Mouse (Mus musculus) CH12.LX (cell line): ENCODE measurements around the gene Mtmr12. TPM values are rescaled to one million over a fixed set of nuclear protein-coding genes. Genes with fewer than 3 reads are reported as not detected.

Experiments
- DNase-seq: peaks from one replicate; pipeline ENCODE4 v3.0.0-alpha.2; 2013; ENCODE audit errors: extremely low read depth
- H3K27ac ChIP-seq: 2 replicates; pipeline ENCODE4 v1.5.1; 2012; ENCODE audit warnings: low read depth, mild to moderate bottlenecking, control low read depth, moderate library complexity; ENCODE audit not compliant: insufficient read depth
- H3K27me3 ChIP-seq: replicated peaks from 2 replicates; pipeline ENCODE3; 2012; ENCODE audit warnings: inconsistent platforms
- H3K36me3 ChIP-seq, 2 experiments: replicated peaks in 1 of 2; 2 replicates each; pipeline versions ENCODE3 to v1.6.1; 2012; ENCODE audit warnings: inconsistent platforms in 1 of 2, low read length in 1 of 2, mild to moderate bottlenecking in 1 of 2, mixed read lengths in 1 of 2, moderate library complexity in 1 of 2; ENCODE audit not compliant: control insufficient read depth in 1 of 2, insufficient read depth in 1 of 2
- H3K4me1 ChIP-seq, 2 experiments: 2 replicates each; pipeline ENCODE4 v1.6.1; 2012; ENCODE audit warnings: inconsistent platforms in 1 of 2, moderate library complexity in 1 of 2; ENCODE audit not compliant: insufficient read depth in 2 of 2, control insufficient read depth in 1 of 2
- H3K4me2 ChIP-seq: 2 replicates; pipeline ENCODE4 v1.6.1; 2012; ENCODE audit warnings: low read depth, mild to moderate bottlenecking, control low read depth; ENCODE audit not compliant: poor library complexity, insufficient read depth, severe bottlenecking
- H3K4me3 ChIP-seq, 3 experiments: fragments of 150-350 bp in 1 of 3; sonication (generic) in 1 of 3; replicated peaks in 1 of 3; 2 replicates each; pipeline versions ENCODE3 to v1.5.1; 2011 to 2012; ENCODE audit warnings: low read depth in 2 of 3, low read length in 2 of 3, mild to moderate bottlenecking in 2 of 3, moderate library complexity in 2 of 3, control low read depth in 1 of 3, improper control_type of control experiment in 1 of 3, inconsistent platforms in 1 of 3, mixed read lengths in 1 of 3; ENCODE audit not compliant: poor library complexity in 1 of 3
- H3K79me2 ChIP-seq: replicated peaks from 2 replicates; pipeline ENCODE4 v1.6.1; 2012; ENCODE audit warnings: mild to moderate bottlenecking, moderate library complexity; ENCODE audit not compliant: control insufficient read depth, poor library complexity, insufficient read depth, severe bottlenecking; ENCODE audit errors: extremely low read depth
- H3K9ac ChIP-seq: 2 replicates; pipeline ENCODE4 v1.6.1; 2012; ENCODE audit warnings: low read depth, mild to moderate bottlenecking, control low read depth, moderate library complexity; ENCODE audit not compliant: insufficient read depth
- H3K9me3 ChIP-seq: replicated peaks from 2 replicates; pipeline ENCODE3; 2012; ENCODE audit warnings: low read length, inconsistent platforms, mixed read lengths
- BHLHE40 ChIP-seq: IDR thresholded peaks from 2 replicates; pipeline ENCODE4 v1.6.1; 2011; ENCODE audit warnings: mild to moderate bottlenecking, low read depth, low read length, improper control_type of control experiment
- CHD1 ChIP-seq: IDR thresholded peaks from 2 replicates; pipeline ENCODE4 v1.6.1; 2012; ENCODE audit warnings: low read depth, low read length, improper control_type of control experiment, inconsistent platforms
- CHD2 ChIP-seq: IDR thresholded peaks from 2 replicates; pipeline ENCODE4 v1.6.1; 2011; ENCODE audit warnings: low read length, improper control_type of control experiment
- CTCF ChIP-seq, 2 experiments: IDR thresholded peaks in 1 of 2; conservative IDR thresholded peaks in 1 of 2; 2 replicates each; pipeline ENCODE4 v1.5.1; 2011 to 2012; ENCODE audit warnings: low read depth in 2 of 2, low read length in 2 of 2, improper control_type of control experiment in 1 of 2, inconsistent platforms in 1 of 2, mild to moderate bottlenecking in 1 of 2, moderate library complexity in 1 of 2
- E2F4 ChIP-seq: IDR thresholded peaks from 2 replicates; pipeline ENCODE4 v1.6.1; 2011; ENCODE audit warnings: low read depth, low read length, improper control_type of control experiment; ENCODE audit not compliant: insufficient replicate concordance
- ELF1 ChIP-seq: IDR thresholded peaks from 2 replicates; pipeline ENCODE4 v1.6.1; 2014; ENCODE audit warnings: low read depth, mild to moderate bottlenecking, inconsistent platforms, low read length, improper control_type of control experiment
- EP300 ChIP-seq: IDR thresholded peaks from 2 replicates; pipeline ENCODE4 v1.6.1; 2011; ENCODE audit warnings: low read length, improper control_type of control experiment
- ETS1 ChIP-seq: conservative IDR thresholded peaks from 2 replicates; pipeline ENCODE4 v1.6.1; 2012; ENCODE audit warnings: low read depth, mild to moderate bottlenecking, inconsistent platforms, low read length, improper control_type of control experiment, moderate library complexity
- GABPA ChIP-seq: IDR thresholded peaks from 2 replicates; pipeline ENCODE4 v1.6.1; 2012; ENCODE audit warnings: low read depth, low read length, improper control_type of control experiment, inconsistent platforms; ENCODE audit not compliant: insufficient replicate concordance
- HCFC1 ChIP-seq: IDR thresholded peaks from 2 replicates; pipeline ENCODE4 v1.6.1; 2012; ENCODE audit warnings: low read depth, mild to moderate bottlenecking, inconsistent platforms, low read length, improper control_type of control experiment
- IRF4 ChIP-seq: IDR thresholded peaks from 2 replicates; pipeline ENCODE4 v1.6.1; 2014; ENCODE audit warnings: low read depth, mild to moderate bottlenecking, inconsistent platforms, low read length, improper control_type of control experiment
- JUN ChIP-seq: IDR thresholded peaks from 2 replicates; pipeline ENCODE4 v1.6.1; 2011; ENCODE audit warnings: low read depth, mild to moderate bottlenecking, low read length, improper control_type of control experiment, moderate library complexity; ENCODE audit not compliant: insufficient read depth
- JUND ChIP-seq: conservative IDR thresholded peaks from 2 replicates; pipeline ENCODE4 v1.6.1; 2011; ENCODE audit warnings: low read depth, low read length, improper control_type of control experiment
- KAT2A ChIP-seq: IDR thresholded peaks from 2 replicates; pipeline ENCODE4 v1.6.1; 2012; ENCODE audit warnings: low read length, improper control_type of control experiment, inconsistent platforms; ENCODE audit not compliant: insufficient replicate concordance
- MAFK ChIP-seq: IDR thresholded peaks from 2 replicates; pipeline ENCODE4 v1.6.1; 2011; ENCODE audit warnings: low read length, improper control_type of control experiment; ENCODE audit not compliant: insufficient replicate concordance
- MAX ChIP-seq: IDR thresholded peaks from 2 replicates; pipeline ENCODE4 v1.6.1; 2011; ENCODE audit warnings: low read length, improper control_type of control experiment
- MAZ ChIP-seq: IDR thresholded peaks from 2 replicates; pipeline ENCODE4 v1.6.1; 2012; ENCODE audit warnings: low read depth, mild to moderate bottlenecking, inconsistent platforms, low read length, improper control_type of control experiment, moderate library complexity
- MEF2A ChIP-seq: IDR thresholded peaks from 2 replicates; pipeline ENCODE4 v1.6.1; 2014; ENCODE audit warnings: low read depth, mild to moderate bottlenecking, inconsistent platforms, low read length, improper control_type of control experiment, borderline replicate concordance
- MXI1 ChIP-seq: IDR thresholded peaks from 2 replicates; pipeline ENCODE4 v1.6.1; 2011; ENCODE audit warnings: mild to moderate bottlenecking, low read depth, low read length, improper control_type of control experiment
- MYC ChIP-seq: IDR thresholded peaks from 2 replicates; pipeline ENCODE4 v1.6.1; 2011; ENCODE audit warnings: low read depth, mild to moderate bottlenecking, improper control_type of control experiment, low read length
- NELFE ChIP-seq: IDR thresholded peaks from 2 replicates; pipeline ENCODE4 v1.6.1; 2011; ENCODE audit warnings: low read depth, low read length, improper control_type of control experiment
- NRF1 ChIP-seq: IDR thresholded peaks from 2 replicates; pipeline ENCODE4 v1.6.1; 2014; ENCODE audit warnings: low read depth, mild to moderate bottlenecking, inconsistent platforms, low read length, improper control_type of control experiment, moderate library complexity
- PAX5 ChIP-seq: IDR thresholded peaks from 2 replicates; pipeline ENCODE4 v1.6.1; 2012; ENCODE audit warnings: low read length, inconsistent platforms, mixed read lengths
- POLR2A ChIP-seq: IDR thresholded peaks from 2 replicates; pipeline ENCODE4 v1.6.1; 2011; ENCODE audit warnings: low read depth, mild to moderate bottlenecking, improper control_type of control experiment, low read length
- POLR2AphosphoS2 ChIP-seq: IDR thresholded peaks from 2 replicates; pipeline ENCODE4 v1.6.1; 2011; ENCODE audit warnings: low read depth, low read length, improper control_type of control experiment
- RAD21 ChIP-seq: IDR thresholded peaks from 2 replicates; pipeline ENCODE4 v1.6.1; 2011; ENCODE audit warnings: low read depth, mild to moderate bottlenecking, low read length, improper control_type of control experiment, moderate library complexity
- RCOR1 ChIP-seq: conservative IDR thresholded peaks from 2 replicates; pipeline ENCODE4 v1.6.1; 2012; ENCODE audit warnings: low read depth, mild to moderate bottlenecking, inconsistent platforms, low read length, improper control_type of control experiment
- SIN3A ChIP-seq: IDR thresholded peaks from 2 replicates; pipeline ENCODE4 v1.6.1; 2012; ENCODE audit warnings: low read length, improper control_type of control experiment, inconsistent platforms
- SMC3 ChIP-seq: IDR thresholded peaks from 2 replicates; pipeline ENCODE4 v1.6.1; 2011; ENCODE audit warnings: low read depth, low read length, improper control_type of control experiment
- TBP ChIP-seq: conservative IDR thresholded peaks from 2 replicates; pipeline ENCODE4 v1.6.1; 2011; ENCODE audit warnings: low read depth, low read length, improper control_type of control experiment
- TCF12 ChIP-seq: IDR thresholded peaks from 2 replicates; pipeline ENCODE4 v1.6.1; 2014; ENCODE audit warnings: low read depth, mild to moderate bottlenecking, inconsistent platforms, low read length, improper control_type of control experiment
- UBTF ChIP-seq: IDR thresholded peaks from 2 replicates; pipeline ENCODE4 v1.6.1; 2012; ENCODE audit warnings: low read depth, mild to moderate bottlenecking, inconsistent platforms, low read length, improper control_type of control experiment, moderate library complexity
- USF1 ChIP-seq: IDR thresholded peaks from 2 replicates; pipeline ENCODE4 v1.6.1; 2014; ENCODE audit warnings: low read depth, mild to moderate bottlenecking, inconsistent platforms, low read length, improper control_type of control experiment
- USF2 ChIP-seq: conservative IDR thresholded peaks from 2 replicates; pipeline ENCODE4 v1.6.1; 2011; ENCODE audit warnings: low read depth, low read length, improper control_type of control experiment
- ZC3H11A ChIP-seq: IDR thresholded peaks from 2 replicates; pipeline ENCODE4 v1.6.1; 2012; ENCODE audit warnings: low read depth, mild to moderate bottlenecking, inconsistent platforms, low read length, improper control_type of control experiment
- ZKSCAN1 ChIP-seq: IDR thresholded peaks from 2 replicates; pipeline ENCODE4 v1.6.1; 2012; ENCODE audit warnings: low read depth, inconsistent platforms, low read length, improper control_type of control experiment, borderline replicate concordance
- ZMIZ1 ChIP-seq: IDR thresholded peaks from 2 replicates; pipeline ENCODE4 v1.6.1; 2012; ENCODE audit warnings: low read depth, mild to moderate bottlenecking, inconsistent platforms, low read length, improper control_type of control experiment
- ZNF384 ChIP-seq: IDR thresholded peaks from 2 replicates; pipeline ENCODE4 v1.6.1; 2012; ENCODE audit warnings: low read depth, low read length, improper control_type of control experiment, inconsistent platforms
- dilution Hi-C: fragments of 300-500 bp; cut with MboI; formaldehyde crosslinking; loops from 2 replicates; pipeline ENCODE4 v1.14.3; 2020; ENCODE audit warnings: low sequenced_read_pairs; ENCODE audit not compliant: extremely low pct_unique_long_range_greater_than_20kb, extremely low pct_ligation_motif_present
- in situ Hi-C: fragments of 300-500 bp; cut with MboI; formaldehyde crosslinking; loops from 3 replicates; pipeline ENCODE4 v1.14.3; 2019; ENCODE audit warnings: low sequenced_read_pairs, low pct_ligation_motif_present, low pct_unique_long_range_greater_than_20kb, mixed read lengths
- polyA plus RNA-seq: library from polyadenylated mRNA; unstranded; fragments of >175 nt; gene quantifications from 2 replicates; pipeline ENCODE4 v1.2.1, GENCODE M21; 2012; ENCODE audit warnings: low read depth; ENCODE audit not compliant: insufficient read length
- total RNA-seq, 2 experiments: library from RNA; depleted of rRNA; stranded (reverse); fragments of 300-350 nt in 1 of 2; fragments of >200 nt in 1 of 2; gene quantifications; 2 replicates each; pipeline ENCODE4 v1.2.3; 2012 to 2014

The Mtmr12 gene
- total and polyA plus RNA-seq, 3 experiments: 8.2 to 16.3 (median 12.3) TPM

DNA sequence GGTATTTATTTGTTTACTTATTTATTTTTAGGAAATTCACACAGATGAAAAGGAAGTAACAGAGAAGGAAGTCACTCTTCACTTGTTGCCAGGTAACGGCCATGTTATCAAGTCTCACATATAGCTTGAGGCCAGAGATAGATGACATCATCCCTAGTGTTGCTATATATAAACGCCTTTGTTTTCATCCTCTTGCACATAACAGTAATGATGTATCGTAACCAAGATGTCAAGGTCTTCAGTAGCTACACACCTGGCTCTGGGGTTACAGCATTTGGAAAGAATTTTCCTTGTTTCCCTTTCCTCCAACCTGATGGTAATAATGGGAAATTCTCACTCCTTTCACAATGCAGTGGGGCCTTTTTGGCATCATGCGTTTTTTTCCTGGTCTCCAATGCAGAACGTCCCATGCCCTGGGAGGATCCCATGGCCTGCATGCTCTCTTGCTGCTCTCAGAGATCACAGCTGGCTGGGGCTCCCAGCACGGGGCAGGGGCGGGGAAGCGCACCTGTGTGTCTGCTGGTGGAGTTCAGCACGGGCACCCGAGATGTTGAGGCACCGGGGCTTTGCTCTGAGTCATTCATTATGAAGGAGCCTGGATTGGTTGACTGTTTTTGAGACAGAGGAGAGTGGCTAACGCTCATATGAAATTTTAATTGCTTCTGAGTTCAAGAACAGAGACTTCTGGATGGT, 25.6 kb downstream of the Mtmr12 start:
- Histone ChIP-seq H3K79me2 (no peaks in the 10 kb centered on the region; the same call in 1 of the 2 replicates), H3K4me2 (peak overlapping the region; percentile 0; the same call in 1 of the 2 replicates), H3K36me3 (peaks cover 8 to 47% of the 10 kb centered on the region in 2 experiments), H3K4me3 (no peak overlapping the region), H3K27me3 (no peaks in the 10 kb centered on the region), H3K4me1 (peaks cover 19 to 65% of the 10 kb centered on the region in 2 experiments), H3K9ac (no peak overlapping the region), H3K9me3 (no peaks in the 10 kb centered on the region), H3K27ac (no peak overlapping the region; the same call in 1 of the 2 replicates)
- in situ Hi-C loops (no loop called here), dilution Hi-C loops (no loop called here)
- TF ChIP-seq PAX5: no peak
- no peak for TF ChIP-seq NELFE
- no peak for TF ChIP-seq TBP
- TF ChIP-seq KAT2A: no peak
- TF ChIP-seq ETS1: peak; percentile 76
- peak; percentile 62; the same call in 1 of the 2 replicates for TF ChIP-seq MEF2A
- no peak for TF ChIP-seq POLR2A
- no peak for TF ChIP-seq GABPA
- TF ChIP-seq HCFC1: no peak
- no peak for TF ChIP-seq E2F4
- TF ChIP-seq ZNF384: no peak
- TF ChIP-seq MXI1: peak; percentile 56
- no peak for TF ChIP-seq UBTF
- TF ChIP-seq RCOR1: no peak; the same call in 1 of the 2 replicates
- TF ChIP-seq BHLHE40: peak; percentile 93
- TF ChIP-seq NRF1: no peak
- no peak for TF ChIP-seq POLR2AphosphoS2
- TF ChIP-seq MYC: no peak
- no peak for TF ChIP-seq ELF1
- peak; percentile 86 for TF ChIP-seq JUND
- no peak for TF ChIP-seq CTCF (conservative IDR thresholded peaks at IDR 0.05 in 1 of 2, IDR thresholded peaks at IDR 0.05 in 1 of 2; ENCODE audit: low read depth in 2 of 2, low read length in 2 of 2)
- TF ChIP-seq ZMIZ1: no peak
- TF ChIP-seq USF1: no peak
- TF ChIP-seq SMC3: no peak
- peak; percentile 66 for TF ChIP-seq EP300
- TF ChIP-seq MAX: no peak
- TF ChIP-seq MAZ: no peak
- TF ChIP-seq SIN3A: 0 out of 2 replicates have a peak, but pooled peaks have one; percentile 36
- no peak for TF ChIP-seq USF2
- TF ChIP-seq MAFK: no peak
- TF ChIP-seq IRF4: no peak
- TF ChIP-seq TCF12: peak; percentile 69; the same call in 1 of the 2 replicates
- no peak for TF ChIP-seq ZC3H11A
- no peak for TF ChIP-seq ZKSCAN1
- TF ChIP-seq JUN: peak; percentile 87
- TF ChIP-seq RAD21: no peak
- TF ChIP-seq CHD2: no peak
- TF ChIP-seq CHD1: no peak
- peak; percentile 79 for DNase-seq
